15 mouse cellular contexts compared by ENCODE assay signal in genomic region chr7:83032025-83032424, GRCm38 (mm10).
DNase-seq lines count a peak whose midpoint lies in the region; ATAC-seq and TF ChIP-seq lines count a peak whose summit lies in the region.
"Had no signal": no experiment of that assay in that cellular context is flagged by ENCODE, and none has a peak within 500 bp of the region (broad histone marks: within the 10 kb centered on the region; RNA-seq: fewer than 3 reads in every experiment).

No protein-coding gene starts in this region.

- H3K4me3 ChIP-seq in cerebellum, adult 2 months (replicated peaks; ENCODE audit: insufficient read depth, low read depth, low read length), result no peak overlapping the region
- no peak overlapping the region for H3K4me3 ChIP-seq in kidney, adult 2 months (ENCODE audit: insufficient read depth, low read depth, low read length)
- H3K4me3 ChIP-seq in stomach, embryonic 16.5 days (replicated peaks; ENCODE audit: low read length), result no peak overlapping the region
- H3K4me3 ChIP-seq in stomach, postnatal 0 days (ENCODE audit: low read depth, low read length), result no peak overlapping the region
- no peak overlapping the region for H3K4me3 ChIP-seq in myocyte
- H3K4me3 ChIP-seq: heart, embryonic 15.5 days; kidney, embryonic 15.5 days had no signal

- DNase-seq in cerebellum, adult 2 months, result peak; percentile 2 to 12
- DNase-seq in kidney, adult 2 months, result peak; percentile 1
- no peak for DNase-seq in kidney, adult 18-20 months
- DNase-seq in stomach, postnatal 0 days (ENCODE audit: low spot score), result no peak
- DNase-seq in lung, adult 18-20 months, result no peak
- DNase-seq: adrenal gland, adult 8-10 months; right cerebral cortex, postnatal 4 days; thymus, postnatal 25 days had no signal

- H3K27ac ChIP-seq in cerebellum, adult 2 months (ENCODE audit: insufficient read depth, low read length), result no peak overlapping the region
- no peak overlapping the region for H3K27ac ChIP-seq in kidney, adult 2 months (ENCODE audit: insufficient read depth, low read depth, low read length)
- no peak overlapping the region for H3K27ac ChIP-seq in stomach, embryonic 16.5 days (ENCODE audit: low read length)
- H3K27ac ChIP-seq in stomach, postnatal 0 days (replicated peaks), result no peak overlapping the region
- H3K27ac ChIP-seq: heart, embryonic 15.5 days; hindbrain, embryonic 14.5 days; kidney, embryonic 15.5 days had no signal

- H3K79me2 ChIP-seq in myocyte (ENCODE audit: control insufficient read depth, insufficient read depth), result no peaks in the 10 kb centered on the region

- TF ChIP-seq EP300 in stomach, postnatal 0 days (optimal IDR thresholded peaks at IDR 0.05), result no peak

- H3K4me1 ChIP-seq in cerebellum, adult 2 months (ENCODE audit: control insufficient read depth, insufficient read depth, low read length), result peaks cover 2% of the 10 kb centered on the region; the same call in 1 of the 2 replicates
- no peaks in the 10 kb centered on the region for H3K4me1 ChIP-seq in kidney, adult 2 months (ENCODE audit: control insufficient read depth, insufficient read depth, low read length)
- H3K4me1 ChIP-seq in stomach, embryonic 16.5 days (ENCODE audit: control insufficient read depth, insufficient read depth, low read length), result no peaks in the 10 kb centered on the region
- H3K4me1 ChIP-seq in stomach, postnatal 0 days (replicated peaks; ENCODE audit: control insufficient read depth, insufficient read depth), result no peaks in the 10 kb centered on the region
- H3K4me1 ChIP-seq: heart, embryonic 15.5 days had no signal

- TF ChIP-seq POLR2A in cerebellum, adult 2 months (IDR thresholded peaks at IDR 0.05; ENCODE audit: borderline replicate concordance, insufficient read depth, low read length), result no peak
- no peak for TF ChIP-seq POLR2A in kidney, adult 2 months (IDR thresholded peaks at IDR 0.05; ENCODE audit: low read depth, low read length)
- TF ChIP-seq POLR2A in myocyte (IDR thresholded peaks at IDR 0.05; ENCODE audit: insufficient read length, low read depth), result no peak

- TF ChIP-seq CTCF in cerebellum, adult 2 months (IDR thresholded peaks at IDR 0.05; ENCODE audit: borderline replicate concordance, insufficient read depth, low read depth, low read length), result no peak
- TF ChIP-seq CTCF in kidney, adult 2 months (conservative IDR thresholded peaks at IDR 0.05; ENCODE audit: insufficient read depth, insufficient read length, low read depth, low read length), result no peak
- TF ChIP-seq CTCF in stomach, postnatal 0 days (IDR thresholded peaks at IDR 0.05; ENCODE audit: low read depth), result no peak

- H3K9ac ChIP-seq in stomach, embryonic 16.5 days (ENCODE audit: low read length), result no peak overlapping the region
- no peak overlapping the region for H3K9ac ChIP-seq in stomach, postnatal 0 days (ENCODE audit: low read length)
- H3K9ac ChIP-seq: heart, embryonic 15.5 days; hindbrain, embryonic 14.5 days; kidney, embryonic 15.5 days had no signal

- ATAC-seq in cerebellum, adult (ENCODE audit: insufficient number of reproducible peaks, low FRiP score, low TSS enrichment), result no peak
- ATAC-seq in stomach, embryonic 16.5 days (ENCODE audit: insufficient read depth, low FRiP score), result peak; percentile 47; the same call in 1 of the 2 replicates
- ATAC-seq in stomach, postnatal 0 days (ENCODE audit: low FRiP score, low TSS enrichment), result no peak

- no peaks in the 10 kb centered on the region for H3K27me3 ChIP-seq in cerebellum, adult 2 months (ENCODE audit: control insufficient read depth, insufficient read depth, low read length)
- no peaks in the 10 kb centered on the region for H3K27me3 ChIP-seq in kidney, adult 2 months (replicated peaks; ENCODE audit: control insufficient read depth, insufficient read depth, low read length)
- no peaks in the 10 kb centered on the region for H3K27me3 ChIP-seq in stomach, embryonic 16.5 days (ENCODE audit: control insufficient read depth, insufficient read depth, low read length)
- no peaks in the 10 kb centered on the region for H3K27me3 ChIP-seq in stomach, postnatal 0 days (ENCODE audit: control insufficient read depth, insufficient read depth, low read length)
- H3K27me3 ChIP-seq in myocyte (ENCODE audit: control insufficient read depth, insufficient read depth, insufficient read length), result no peaks in the 10 kb centered on the region
- H3K27me3 ChIP-seq: heart, embryonic 15.5 days; kidney, embryonic 15.5 days had no signal

- WGBS in cerebellum, adult 2 months, result 97% methylated on average over 1 of the region's 1 CpGs
- 92% methylated on average over 1 of the region's 1 CpGs for WGBS in kidney, adult 2 months
- WGBS in stomach, embryonic 16.5 days, result 79% methylated on average over 1 of the region's 1 CpGs
- WGBS in stomach, postnatal 0 days, result 78% methylated on average over 1 of the region's 1 CpGs

- H3K9me3 ChIP-seq in stomach, embryonic 16.5 days (replicated peaks; ENCODE audit: control insufficient read depth, low read length), result no peaks in the 10 kb centered on the region
- H3K9me3 ChIP-seq in stomach, postnatal 0 days (ENCODE audit: control insufficient read depth, low read length), result no peaks in the 10 kb centered on the region
- H3K9me3 ChIP-seq: heart, embryonic 15.5 days; kidney, embryonic 15.5 days had no signal

- H3K36me3 ChIP-seq in kidney, adult 2 months (ENCODE audit: control insufficient read depth, insufficient read depth, low read length), result no peaks in the 10 kb centered on the region
- H3K36me3 ChIP-seq in stomach, embryonic 16.5 days (ENCODE audit: control insufficient read depth, insufficient read depth, low read length), result no peaks in the 10 kb centered on the region
- H3K36me3 ChIP-seq in stomach, postnatal 0 days (ENCODE audit: control insufficient read depth, insufficient read depth, low read length), result no peaks in the 10 kb centered on the region
- H3K36me3 ChIP-seq in myocyte (ENCODE audit: control insufficient read depth, insufficient read depth), result no peaks in the 10 kb centered on the region
- H3K36me3 ChIP-seq: heart, embryonic 15.5 days; kidney, embryonic 15.5 days had no signal

- no peak overlapping the region for H3ac ChIP-seq in myocyte (ENCODE audit: control insufficient read depth, insufficient read length)

- no peak overlapping the region for H3K4me2 ChIP-seq in stomach, embryonic 16.5 days (ENCODE audit: low read depth, low read length)
- no peak overlapping the region for H3K4me2 ChIP-seq in stomach, postnatal 0 days (replicated peaks; ENCODE audit: low read depth)
- H3K4me2 ChIP-seq in myocyte (ENCODE audit: low read depth), result no peak overlapping the region
- H3K4me2 ChIP-seq: heart, embryonic 15.5 days; hindbrain, embryonic 14.5 days; kidney, embryonic 15.5 days; midbrain, embryonic 11.5 days had no signal

TF ChIP-seq in myocyte, 11 proteins besides CTCF, POLR2A, EP300 and RAD21:
- TF ChIP-seq MAX (IDR thresholded peaks at IDR 0.05; ENCODE audit: low read depth) (no peak), MYOG (IDR thresholded peaks at IDR 0.05; ENCODE audit: control insufficient read depth in 1 of 3, insufficient read depth in 1 of 3, insufficient read length in 2 of 3, low read depth in 2 of 3) (peak in 2 of 3 experiments; percentile 67 to 82), MYOD1 (IDR thresholded peaks at IDR 0.05; ENCODE audit: control insufficient read depth in 1 of 3, insufficient read length in 2 of 3, low read depth in 2 of 3) (peak in 2 of 3 experiments; percentile 99), TCF12 (IDR thresholded peaks at IDR 0.05; ENCODE audit: insufficient read depth, poor library complexity, severe bottlenecking) (peak; percentile 40)

Comparison
In these comparisons a context has a peak if more than half of its experiments do, and no peak if none do; other contexts are left out.
1. DNase-seq: peak in cerebellum, adult 2 months (2 of 2) and kidney, adult 2 months (single experiment); none in kidney, adult 18-20 months (single experiment), stomach, postnatal 0 days (single experiment) and lung, adult 18-20 months (0 of 2).